Mouse (Mus musculus): ENCODE results near the gene Dtx2.

DNA sequence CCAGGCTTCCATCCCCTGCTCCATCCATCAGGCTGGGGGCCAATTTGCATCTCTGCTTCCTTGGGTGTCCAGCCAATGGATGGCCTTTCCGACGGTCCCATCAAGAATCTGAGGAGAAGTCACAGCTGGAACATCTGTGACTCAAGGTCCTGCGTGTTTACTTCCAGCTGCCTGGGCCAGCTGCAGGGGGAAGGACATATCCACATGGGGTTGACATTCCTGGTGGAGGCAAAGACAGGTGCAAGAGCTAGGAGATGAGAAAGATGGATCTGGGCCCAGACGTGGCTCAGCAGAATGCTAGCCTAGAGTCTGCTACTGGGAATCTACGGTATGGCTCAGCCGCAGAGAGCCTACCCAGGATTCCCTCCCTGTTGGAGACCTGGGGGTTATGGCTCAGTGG is 24.4 kb upstream of the Dtx2 start:
- no peak for TF ChIP-seq CTCF (IDR thresholded peaks at IDR 0.05)
- no peak for TF ChIP-seq POLR2A (IDR thresholded peaks at IDR 0.05; ENCODE audit: insufficient read depth, low read depth, low read length)
